Mouse (Mus musculus) forebrain, embryonic 10.5 days (tissue): ENCODE measurements around the gene Mettl5. TPM values are rescaled to one million over a fixed set of nuclear protein-coding genes. Genes with fewer than 3 reads are reported as not detected.

Experiments
- DNase-seq: peaks from one replicate; pipeline ENCODE4 v3.0.0-alpha.2; 2017; ENCODE audit warnings: low spot score; ENCODE audit errors: extremely low spot score
- H3K27ac ChIP-seq: fragments of 300-500 bp; sonication (generic); 2 replicates; pipeline ENCODE4 v1.5.1; 2016; ENCODE audit warnings: mild to moderate bottlenecking
- H3K27me3 ChIP-seq: fragments of 300-500 bp; sonication (generic); 2 replicates; pipeline ENCODE4 v1.6.1; 2016; ENCODE audit warnings: mild to moderate bottlenecking; ENCODE audit not compliant: poor library complexity, severe bottlenecking
- H3K36me3 ChIP-seq: fragments of 300-500 bp; sonication (generic); replicated peaks from 2 replicates; pipeline ENCODE4 v1.6.1; 2016; ENCODE audit warnings: mild to moderate bottlenecking, moderate library complexity
- H3K4me1 ChIP-seq: fragments of 300-500 bp; sonication (generic); 2 replicates; pipeline ENCODE4 v1.6.1; 2016
- H3K4me3 ChIP-seq: fragments of 300-500 bp; sonication (generic); 2 replicates; pipeline ENCODE4 v1.5.1; 2016; ENCODE audit warnings: mild to moderate bottlenecking, moderate library complexity
- H3K9me3 ChIP-seq: fragments of 300-500 bp; sonication (generic); 2 replicates; pipeline ENCODE4 v1.6.1; 2016; ENCODE audit warnings: mild to moderate bottlenecking, moderate library complexity
- WGBS: fragments of 180-500 bp; shearing (Covaris S2); methylation state at CpG from one replicate; pipeline ENCODE4 v1.1.7; 2016; 5-methylcytosine and 5-hydroxymethylcytosine counted together
- polyA plus RNA-seq: library from polyadenylated mRNA; unstranded; fragments of >200 nt; fragmentation: Nextera tagmentation; extraction: Ambion mirVana; gene quantifications from 2 replicates; pipeline ENCODE4 v1.2.1, GENCODE M21; 2016

The Mettl5 gene
- polyA plus RNA-seq, 1 experiment from 2014 or later = 48.0 TPM

DNA sequence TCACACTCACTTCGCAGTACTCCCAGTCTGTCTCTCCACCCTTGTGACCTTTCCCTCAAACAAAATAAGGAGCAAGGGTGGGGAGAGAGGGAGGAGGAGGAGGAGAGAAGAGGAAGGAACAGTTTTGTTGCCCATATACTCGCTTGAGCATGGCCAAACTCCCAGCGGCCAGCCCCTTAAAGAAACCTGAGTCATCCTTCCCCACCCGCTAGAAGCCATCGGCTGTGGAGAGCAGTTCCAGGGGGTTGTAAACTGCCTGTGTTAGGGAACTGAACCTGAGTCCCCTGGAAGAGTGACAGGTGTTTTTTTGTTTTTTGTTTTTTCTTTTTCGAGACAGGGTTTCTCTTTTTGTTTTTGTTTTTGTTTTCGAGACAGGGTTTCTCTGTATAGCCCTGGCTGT is 5.4 kb upstream of the Mettl5 start:
- Histone ChIP-seq H3K9me3 (no peaks in the 10 kb centered on the region), H3K27ac (no peak overlapping the region), H3K4me1 (peaks cover 1% of the 10 kb centered on the region), H3K36me3 (no peaks in the 10 kb centered on the region), H3K27me3 (no peaks in the 10 kb centered on the region), H3K4me3 (no peak overlapping the region)
- DNase-seq = no peak
- 73% methylated on average over 7 of the region's 7 CpGs for WGBS

DNA sequence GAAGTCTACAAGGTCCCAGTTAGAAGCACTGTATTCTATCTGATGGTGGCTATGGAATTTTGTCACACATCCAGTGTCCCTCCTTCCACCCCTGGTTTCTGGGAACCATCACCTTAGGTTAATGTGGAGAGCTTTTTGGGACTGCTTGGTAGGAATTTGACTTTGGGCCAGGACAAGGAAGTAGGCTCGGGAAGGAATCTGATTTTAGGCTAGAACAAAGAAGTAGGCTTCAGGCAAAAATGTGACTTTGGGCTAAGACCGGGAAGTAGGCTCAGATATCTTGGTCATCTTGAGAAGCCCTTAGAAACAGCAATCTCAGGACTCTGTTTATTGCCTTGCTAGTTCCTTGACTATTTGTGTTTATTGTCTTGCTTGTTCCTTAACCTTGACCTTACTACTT is 3.5 kb upstream of the Mettl5 start:
- Histone ChIP-seq H3K27me3 (no peaks in the 10 kb centered on the region), H3K9me3 (no peaks in the 10 kb centered on the region), H3K36me3 (no peaks in the 10 kb centered on the region), H3K4me1 (peaks cover 19% of the 10 kb centered on the region), H3K4me3 (no peak overlapping the region), H3K27ac (no peak overlapping the region)
- DNase-seq = no peak
- WGBS = 73% methylated on average over 2 of the region's 2 CpGs

GRCm38 (mm10) chr2:69885050-69885449 is 365 bp downstream of the Mettl5 start:
- H3K4me1 ChIP-seq = peaks cover 19% of the 10 kb centered on the region
- 6% methylated on average over 12 of the region's 12 CpGs for WGBS
- peaks cover 8% of the 10 kb centered on the region for H3K36me3 ChIP-seq
- H3K9me3 ChIP-seq = no peaks in the 10 kb centered on the region
- no peak for DNase-seq
- H3K27me3 ChIP-seq = no peaks in the 10 kb centered on the region
- H3K27ac ChIP-seq = peak overlapping the region; percentile 91
- peak overlapping the region; percentile 77 for H3K4me3 ChIP-seq

DNA sequence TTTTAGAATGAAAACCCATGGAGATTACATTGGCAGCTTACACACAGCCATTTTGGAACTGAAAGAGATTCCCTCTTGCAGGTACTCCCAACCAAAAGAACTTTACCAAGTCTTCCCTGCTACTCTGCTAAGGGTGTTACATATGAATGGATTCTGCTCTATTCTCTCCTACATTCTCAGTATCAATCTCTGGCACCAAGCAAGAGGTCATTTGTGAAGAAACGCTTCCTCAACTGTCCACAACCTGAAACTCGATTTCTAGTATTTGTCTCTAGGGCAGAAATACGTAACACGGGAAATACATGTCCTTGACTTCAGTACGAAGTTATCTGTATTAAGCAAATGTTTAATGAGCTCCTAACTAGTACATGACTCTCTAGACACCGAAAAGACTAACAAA is 834 bp downstream of the Mettl5 start:
- peak overlapping the region; percentile 77 for H3K4me3 ChIP-seq
- WGBS = 63% methylated on average over 6 of the region's 6 CpGs
- H3K27ac ChIP-seq = peak overlapping the region; percentile 91; the same call in 1 of the 2 replicates
- H3K9me3 ChIP-seq = no peaks in the 10 kb centered on the region
- DNase-seq = no peak
- H3K4me1 ChIP-seq = peaks cover 19% of the 10 kb centered on the region
- H3K27me3 ChIP-seq = no peaks in the 10 kb centered on the region
- H3K36me3 ChIP-seq = peaks cover 12% of the 10 kb centered on the region

- no peak overlapping the region for H3K27ac ChIP-seq
- H3K36me3 ChIP-seq = peaks cover 18% of the 10 kb centered on the region
- DNase-seq = no peak
- WGBS = 71% methylated on average over 2 of the region's 2 CpGs
- H3K4me3 ChIP-seq = peak overlapping the region; percentile 77; the same call in 1 of the 2 replicates
- no peaks in the 10 kb centered on the region for H3K27me3 ChIP-seq
- H3K4me1 ChIP-seq = peaks cover 19% of the 10 kb centered on the region
- H3K9me3 ChIP-seq = no peaks in the 10 kb centered on the region
These were observed 1.4 kb downstream of the Mettl5 start for GRCm38 (mm10) chr2:69883990-69884391.

GRCm38 (mm10) chr2:69862117-69862657 is 23.2 kb downstream of the Mettl5 start:
- Histone ChIP-seq H3K4me1 (peaks cover 20% of the 10 kb centered on the region), H3K27me3 (no peaks in the 10 kb centered on the region), H3K4me3 (peak overlapping the region; percentile 98), H3K9me3 (no peaks in the 10 kb centered on the region), H3K36me3 (peaks cover 33% of the 10 kb centered on the region), H3K27ac (peak overlapping the region; percentile 98)
- DNase-seq = no peak
- 6% methylated on average over 13 of the region's 13 CpGs for WGBS

- H3K4me3 ChIP-seq = peak within 1 kb of the TSS; percentile 98
These were observed 23.8 kb downstream of the Mettl5 start, which contains the start of gene Ssb for GRCm38 (mm10) chr2:69861485-69862091. Gene Ssb (plus strand): TSS chr2:69861562.

GRCm38 (mm10) chr2:69860972-69861452 is 24.4 kb downstream of the Mettl5 start:
- WGBS = 11% methylated on average over 13 of the region's 13 CpGs
- H3K27me3 ChIP-seq = no peaks in the 10 kb centered on the region
- no peaks in the 10 kb centered on the region for H3K9me3 ChIP-seq
- peak overlapping the region; percentile 98 for H3K4me3 ChIP-seq
- H3K36me3 ChIP-seq = peaks cover 22% of the 10 kb centered on the region
- DNase-seq = no peak
- H3K4me1 ChIP-seq = peaks cover 20% of the 10 kb centered on the region
- peak overlapping the region; percentile 98 for H3K27ac ChIP-seq

More at GRCm38 (mm10) chr2:69861485-69862091, 23.8 kb downstream of the Mettl5 start, which contains the start of gene Ssb:
- Histone ChIP-seq H3K36me3 (peaks cover 27% of the 10 kb centered on the region), H3K9me3 (no peaks in the 10 kb centered on the region), H3K4me1 (peaks cover 20% of the 10 kb centered on the region), H3K27ac (peak within 1 kb of the TSS; percentile 98), H3K27me3 (no peaks in the 10 kb centered on the region)
- peak; percentile 90 for DNase-seq
- WGBS = under 1% methylated on average over 66 of the region's 66 CpGs

GRCm38 (mm10) chr2:69857882-69858281 is 27.5 kb downstream of the Mettl5 start:
- Histone ChIP-seq H3K4me3 (no peak overlapping the region), H3K36me3 (no peaks in the 10 kb centered on the region), H3K4me1 (peaks cover 11% of the 10 kb centered on the region), H3K27ac (no peak overlapping the region), H3K27me3 (no peaks in the 10 kb centered on the region), H3K9me3 (no peaks in the 10 kb centered on the region)
- no peak for DNase-seq
- 85% methylated on average over 1 of the region's 1 CpGs for WGBS

GRCm38 (mm10) chr2:69856392-69856791 is 29.0 kb downstream of the Mettl5 start:
- no peak overlapping the region for H3K27ac ChIP-seq
- H3K4me1 ChIP-seq = peaks cover 8% of the 10 kb centered on the region
- H3K9me3 ChIP-seq = no peaks in the 10 kb centered on the region
- no peaks in the 10 kb centered on the region for H3K36me3 ChIP-seq
- no peak for DNase-seq
- no peaks in the 10 kb centered on the region for H3K27me3 ChIP-seq
- H3K4me3 ChIP-seq = no peak overlapping the region
- WGBS = 75% methylated on average over 8 of the region's 8 CpGs

- WGBS = 54% methylated on average over 2 of the region's 2 CpGs
- H3K36me3 ChIP-seq = no peaks in the 10 kb centered on the region
- no peak overlapping the region for H3K4me3 ChIP-seq
- H3K27me3 ChIP-seq = no peaks in the 10 kb centered on the region
- DNase-seq = no peak
- H3K27ac ChIP-seq = no peak overlapping the region
- no peaks in the 10 kb centered on the region for H3K9me3 ChIP-seq
- peaks cover 4% of the 10 kb centered on the region for H3K4me1 ChIP-seq
These were observed 33.9 kb downstream of the Mettl5 start for GRCm38 (mm10) chr2:69851427-69852058.

DNA sequence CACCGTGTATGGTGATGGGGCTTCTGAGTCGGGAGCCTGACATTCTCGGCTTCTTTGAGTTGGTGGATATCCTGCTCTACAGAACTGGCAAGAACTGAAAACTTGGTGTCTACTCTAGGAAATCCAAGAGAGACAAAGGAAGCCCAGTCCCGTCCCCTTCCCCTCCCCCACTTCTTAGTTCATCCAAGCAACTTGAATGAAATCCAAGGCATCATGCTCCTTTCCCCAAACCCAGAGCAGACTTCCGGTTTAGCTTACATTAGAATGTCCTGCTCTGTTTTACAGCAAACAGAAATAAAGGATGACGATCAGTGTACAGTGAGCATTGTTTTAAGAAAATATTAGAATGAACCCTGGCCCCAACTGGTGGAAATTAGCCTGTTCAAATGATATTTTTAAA is 36.2 kb downstream of the Mettl5 start:
- Histone ChIP-seq H3K27me3 (no peaks in the 10 kb centered on the region), H3K4me3 (no peak overlapping the region), H3K4me1 (peaks cover 4% of the 10 kb centered on the region), H3K9me3 (no peaks in the 10 kb centered on the region), H3K27ac (0 out of 2 replicates have a peak overlapping the region, but pooled peaks have one; percentile 40), H3K36me3 (no peaks in the 10 kb centered on the region)
- WGBS = 72% methylated on average over 6 of the region's 6 CpGs
- DNase-seq = no peak

- H3K4me3 ChIP-seq = no peak overlapping the region
- H3K36me3 ChIP-seq = peaks cover 17% of the 10 kb centered on the region
- DNase-seq = no peak
- no peaks in the 10 kb centered on the region for H3K27me3 ChIP-seq
- H3K27ac ChIP-seq = no peak overlapping the region
- no peaks in the 10 kb centered on the region for H3K9me3 ChIP-seq
- H3K4me1 ChIP-seq = peaks cover 6% of the 10 kb centered on the region
- 31% methylated on average over 6 of the region's 6 CpGs for WGBS
These were observed 45.2 kb downstream of the Mettl5 start for GRCm38 (mm10) chr2:69840261-69840660.
